Mouse (Mus musculus) embryo, embryonic 10 days (tissue): ENCODE measurements around the gene Zdhhc18.

Experiments used
- DNase-seq: peaks from one replicate; pipeline ENCODE4 v3.0.0-alpha.2; 2015; ENCODE audit warnings: low spot score

The Zdhhc18 gene

GRCm38 (mm10) chr4:133630326-133630920 lies 19.5 kb downstream of the Zdhhc18 start:
- no peak for DNase-seq

- no peak for DNase-seq
Measured at GRCm38 (mm10) chr4:133629191-133629590, 20.8 kb downstream of the Zdhhc18 start.

- DNase-seq: no peak
Measured at GRCm38 (mm10) chr4:133628517-133628916, 21.4 kb downstream of the Zdhhc18 start.

- DNase-seq: no peak
Measured at GRCm38 (mm10) chr4:133627039-133627438, 22.9 kb downstream of the Zdhhc18 start.

GRCm38 (mm10) chr4:133626621-133627020 lies 23.3 kb downstream of the Zdhhc18 start:
- no peak for DNase-seq

- no peak for DNase-seq
Measured at GRCm38 (mm10) chr4:133626221-133626620, 23.7 kb downstream of the Zdhhc18 start.

- DNase-seq: no peak
Measured at GRCm38 (mm10) chr4:133625621-133626071, 24.3 kb downstream of the Zdhhc18 start.

- no peak for DNase-seq
Measured at GRCm38 (mm10) chr4:133624830-133625229, 25.1 kb downstream of the Zdhhc18 start.

- DNase-seq: no peak
Measured at GRCm38 (mm10) chr4:133622161-133622695, 27.7 kb downstream of the Zdhhc18 start.

- no peak for DNase-seq
Measured at GRCm38 (mm10) chr4:133620668-133621067, 29.3 kb downstream of the Zdhhc18 start.

- no peak for DNase-seq
Measured at GRCm38 (mm10) chr4:133619473-133620136, 30.3 kb downstream of the Zdhhc18 start.

- DNase-seq: no peak
Measured at GRCm38 (mm10) chr4:133617936-133618335, 32.0 kb downstream of the Zdhhc18 start.

- DNase-seq: no peak
Measured at GRCm38 (mm10) chr4:133615416-133615815, 34.5 kb downstream of the Zdhhc18 start.

GRCm38 (mm10) chr4:133614274-133614761 lies 35.6 kb downstream of the Zdhhc18 start:
- no peak for DNase-seq

- no peak for DNase-seq
Measured at GRCm38 (mm10) chr4:133613867-133614266, 36.1 kb downstream of the Zdhhc18 start.

GRCm38 (mm10) chr4:133613026-133613425 lies 36.9 kb downstream of the Zdhhc18 start:
- DNase-seq: no peak

GRCm38 (mm10) chr4:133612416-133612815 lies 37.5 kb downstream of the Zdhhc18 start:
- no peak for DNase-seq

GRCm38 (mm10) chr4:133611815-133612214 lies 38.1 kb downstream of the Zdhhc18 start:
- no peak for DNase-seq

- peak; percentile 87 for DNase-seq
Measured at GRCm38 (mm10) chr4:133609719-133610118, 40.2 kb downstream of the Zdhhc18 start.

- no peak for DNase-seq
Measured at GRCm38 (mm10) chr4:133607284-133607683, 42.7 kb downstream of the Zdhhc18 start.

GRCm38 (mm10) chr4:133605330-133605729 lies 44.6 kb downstream of the Zdhhc18 start:
- peak; percentile 49 for DNase-seq

- DNase-seq: no peak
Measured at GRCm38 (mm10) chr4:133604856-133605255, 45.1 kb downstream of the Zdhhc18 start.

- DNase-seq: no peak
Measured at GRCm38 (mm10) chr4:133604175-133604574, 45.8 kb downstream of the Zdhhc18 start.
